Mouse (Mus musculus): ENCODE measurements around the gene Tead4. TPM values are rescaled to one million over a fixed set of nuclear protein-coding genes. Genes with fewer than 3 reads are reported as not detected.

Tead4 gene
- 0.41 TPM in 1 of 2 replicates, not detected in the other for polyA plus RNA-seq (2012; ENCODE audit: low replicate concordance)

DNA sequence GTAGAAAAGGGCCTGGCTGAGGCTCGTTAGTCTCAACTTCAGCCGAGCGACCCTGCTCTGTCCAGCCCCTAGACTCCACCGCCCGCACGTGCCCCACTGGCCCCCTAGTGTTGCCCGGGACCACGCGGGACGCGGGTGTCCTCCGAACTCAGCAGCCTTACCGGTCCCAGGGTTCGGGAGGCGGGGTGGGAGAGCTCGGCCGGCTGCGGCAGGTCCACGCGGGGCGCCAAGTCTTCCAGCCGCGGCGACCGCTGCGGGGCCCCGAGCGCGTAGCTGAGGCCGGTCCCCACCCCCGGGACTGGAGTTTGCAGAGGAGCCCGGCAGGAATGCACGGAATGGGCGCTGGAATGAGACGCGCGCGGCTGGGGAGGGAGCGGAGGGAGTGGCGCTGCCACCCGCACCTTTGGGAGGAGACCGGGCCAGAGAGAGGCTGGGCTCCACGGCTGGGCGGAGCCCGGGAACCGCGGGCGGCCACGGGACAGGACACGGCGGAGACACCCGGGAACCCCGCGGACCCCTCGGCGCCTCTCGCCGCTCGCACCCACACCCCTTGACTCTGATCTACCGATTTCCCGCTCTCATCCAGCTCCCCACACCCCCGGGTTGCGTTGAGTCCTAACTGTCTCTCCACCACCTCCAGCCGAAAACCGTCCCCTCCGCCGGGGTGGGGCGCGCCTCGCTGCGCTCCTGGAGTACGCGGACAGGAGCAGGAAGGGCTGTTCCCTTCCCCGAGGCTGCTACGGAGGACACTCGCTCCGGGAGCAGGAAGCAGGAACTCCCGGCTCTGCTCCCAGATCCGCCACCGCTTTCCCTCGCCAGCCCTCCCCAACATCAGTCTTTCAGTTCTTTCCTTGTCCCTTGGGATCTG, at the start of gene Tead4:
Gene Tead4 (minus strand): TSS at position 690 of the 868 bp plus-strand sequence.

Other genes starting within 250 kb of the Tead4 start
- gene Tspan9, start 157.2 kb downstream of the Tead4 start, polyA plus RNA-seq (2012; ENCODE audit: low replicate concordance), result 2.0 and 5.5 TPM in 2 replicates
- gene Tulp3, start 55.0 kb upstream of the Tead4 start, polyA plus RNA-seq (2012; ENCODE audit: low replicate concordance), result 0.57 and 0.70 TPM in 2 replicates
- 32.6 and 53.8 TPM in 2 replicates for gene Rhno1, start 62.1 kb upstream of the Tead4 start, polyA plus RNA-seq (2012; ENCODE audit: low replicate concordance)
- gene Foxm1, start 62.1 kb upstream of the Tead4 start, polyA plus RNA-seq (2012; ENCODE audit: low replicate concordance), result 41.4 and 98.2 TPM in 2 replicates
- not detected in 2 replicates for gene Tex52, start 74.6 kb upstream of the Tead4 start, polyA plus RNA-seq (2012; ENCODE audit: low replicate concordance)
- not detected in 2 replicates for gene Gm44596, start 74.7 kb upstream of the Tead4 start, polyA plus RNA-seq (2012; ENCODE audit: low replicate concordance)
- gene Nrip2, start 98.5 kb upstream of the Tead4 start, polyA plus RNA-seq (2012; ENCODE audit: low replicate concordance), result not detected in 2 replicates
- 21.7 and 25.3 TPM in 2 replicates for gene Itfg2, start 124.1 kb upstream of the Tead4 start, polyA plus RNA-seq (2012; ENCODE audit: low replicate concordance)
- gene Fkbp4, start 137.9 kb upstream of the Tead4 start, polyA plus RNA-seq (2012; ENCODE audit: low replicate concordance), result 181 and 301 TPM in 2 replicates
- gene Pzp, start 225.9 kb upstream of the Tead4 start, polyA plus RNA-seq (2012; ENCODE audit: low replicate concordance), result 0.39 TPM in 1 of 2 replicates, not detected in the other

Measured in leukemia stem cell, adult 10-12 weeks (primary cell).